ENCODE assay signal across 19 mouse cellular contexts in genomic region chr15:90563996-90564395, GRCm38 (mm10).
"Had no signal": no experiment of that assay in that cellular context is flagged by ENCODE, and none has a peak within 500 bp of the region (broad histone marks: within the 10 kb centered on the region; RNA-seq: fewer than 3 reads in every experiment).

No protein-coding gene starts in this region.

- H3K4me1 ChIP-seq: stomach, embryonic 15.5 days had no signal

- H3K4me3 ChIP-seq: layer of hippocampus, adult 2 months; limb, embryonic 13.5 days; midbrain, embryonic 10.5 days; midbrain, embryonic 13.5 days; stomach, embryonic 15.5 days had no signal

- H3K36me3 ChIP-seq: limb, embryonic 13.5 days; midbrain, embryonic 10.5 days; midbrain, embryonic 13.5 days; stomach, embryonic 15.5 days had no signal

- ATAC-seq: liver, postnatal 0 days; lung, postnatal 0 days; midbrain, embryonic 13.5 days; midbrain, embryonic 16.5 days had no signal

- H3K27ac ChIP-seq: layer of hippocampus, adult 2 months; limb, embryonic 13.5 days; liver, embryonic 14.5 days; macrophage; midbrain, embryonic 10.5 days; midbrain, embryonic 13.5 days; stomach, embryonic 15.5 days had no signal

- H3K4me2 ChIP-seq: limb, embryonic 13.5 days; lung, embryonic 14.5 days; midbrain, embryonic 13.5 days; stomach, embryonic 15.5 days had no signal

- H3K9me3 ChIP-seq: limb, embryonic 13.5 days; midbrain, embryonic 10.5 days; midbrain, embryonic 13.5 days; stomach, embryonic 15.5 days had no signal

- H3K27me3 ChIP-seq: limb, embryonic 13.5 days; midbrain, embryonic 13.5 days; stomach, embryonic 15.5 days had no signal

- DNase-seq: kidney, adult 18-20 months; kidney, adult 9 months; kidney, postnatal 14 days; layer of hippocampus, adult 9-11 months; liver, postnatal 0 days; lung, embryonic 14.5 days; right cerebral cortex, adult 18-20 months; right cerebral cortex, postnatal 14 days; right cerebral cortex, postnatal 4 days; thymus, postnatal 25 days had no signal

- H3K9ac ChIP-seq: limb, embryonic 13.5 days; liver, embryonic 14.5 days; liver, postnatal 0 days; lung, embryonic 14.5 days; midbrain, embryonic 13.5 days; stomach, embryonic 15.5 days had no signal
